Mouse (Mus musculus) C2C12 (cell line): ENCODE data around the gene Cyp20a1. TPM values are rescaled to one million over a fixed set of nuclear protein-coding genes. Genes with fewer than 3 reads are reported as not detected.

Source experiments
- H3K27me3 ChIP-seq: one replicate; pipeline ENCODE4 v1.6.1; 2011; ENCODE audit not compliant: control insufficient read depth, insufficient read depth, insufficient read length
- H3K36me3 ChIP-seq: one replicate; pipeline ENCODE4 v1.6.1; 2011; ENCODE audit not compliant: control insufficient read depth, insufficient read depth
- H3K4me3 ChIP-seq: one replicate; pipeline ENCODE4 v1.5.1; 2011; ENCODE audit warnings: mild to moderate bottlenecking, control low read depth; ENCODE audit not compliant: poor library complexity, insufficient read depth, severe bottlenecking
- H3K79me2 ChIP-seq: one replicate; pipeline ENCODE4 v1.6.1; 2011; ENCODE audit not compliant: control insufficient read depth, insufficient read depth
- H3K79me3 ChIP-seq: one replicate; pipeline ENCODE4 v1.6.1; 2011; ENCODE audit warnings: low read depth, control low read depth
- H3ac ChIP-seq: one replicate; pipeline ENCODE3; 2011; ENCODE audit warnings: low read depth; ENCODE audit not compliant: control insufficient read depth, insufficient read length
- CEBPB ChIP-seq: IDR thresholded peaks from one replicate; pipeline ENCODE4 v1.6.1; 2011; ENCODE audit warnings: low read depth, mild to moderate bottlenecking, control low read depth, moderate library complexity
- CTCF ChIP-seq: IDR thresholded peaks from one replicate; pipeline ENCODE4 v1.5.1; 2011; ENCODE audit not compliant: control insufficient read depth, insufficient read depth, insufficient read length
- FOSL1 ChIP-seq: IDR thresholded peaks from one replicate; pipeline ENCODE4 v1.8.0; 2011; ENCODE audit warnings: mild to moderate bottlenecking, low read length; ENCODE audit not compliant: poor library complexity, insufficient read depth, severe bottlenecking
- MAX ChIP-seq: IDR thresholded peaks from one replicate; pipeline ENCODE4 v1.6.1; 2011; ENCODE audit warnings: mild to moderate bottlenecking, control low read depth
- MYOD1 ChIP-seq: IDR thresholded peaks from one replicate; pipeline ENCODE4 v1.6.1; 2011; ENCODE audit warnings: low read depth; ENCODE audit not compliant: control insufficient read depth, insufficient read length
- MYOG ChIP-seq: IDR thresholded peaks from one replicate; pipeline ENCODE4 v1.6.1; 2011; ENCODE audit not compliant: control insufficient read depth, insufficient read length; ENCODE audit errors: extremely low read depth
- USF1 ChIP-seq: IDR thresholded peaks from one replicate; pipeline ENCODE4 v1.6.1; 2011; ENCODE audit warnings: low read depth, mild to moderate bottlenecking, control low read depth, moderate library complexity
- polyA plus RNA-seq: library from polyadenylated mRNA; unstranded; fragments of >200 nt; fragmentation: generic; extraction: Trizol; gene quantifications from one replicate; pipeline ENCODE4 v1.2.1, GENCODE M21; 2012; ENCODE audit warnings: missing spikeins

The Cyp20a1 gene
- polyA plus RNA-seq, 1 experiment, result 20.0 TPM

GRCm38 (mm10) chr1:60352786-60353185 lies 9.7 kb downstream of the Cyp20a1 start:
- Histone ChIP-seq H3K79me3 (peaks cover 16% of the 10 kb centered on the region), H3K4me3 (no peak overlapping the region), H3ac (no peak overlapping the region), H3K36me3 (peaks cover 15% of the 10 kb centered on the region), H3K79me2 (peaks cover 35% of the 10 kb centered on the region), H3K27me3 (no peaks in the 10 kb centered on the region)
- TF ChIP-seq FOSL1 (no peak), CTCF (no peak), USF1 (no peak), MYOG (no peak)

GRCm38 (mm10) chr1:60361626-60362025 lies 18.5 kb downstream of the Cyp20a1 start:
- TF ChIP-seq CTCF, result no peak
- TF ChIP-seq MAX, result no peak
- TF ChIP-seq FOSL1, result no peak
- no peak for TF ChIP-seq CEBPB
- TF ChIP-seq MYOD1, result no peak
- TF ChIP-seq MYOG, result no peak
- no peak for TF ChIP-seq USF1
- Histone ChIP-seq H3K4me3 (no peak overlapping the region), H3K79me2 (no peaks in the 10 kb centered on the region), H3K79me3 (no peaks in the 10 kb centered on the region), H3ac (no peak overlapping the region), H3K27me3 (no peaks in the 10 kb centered on the region), H3K36me3 (peaks cover 33% of the 10 kb centered on the region)

DNA sequence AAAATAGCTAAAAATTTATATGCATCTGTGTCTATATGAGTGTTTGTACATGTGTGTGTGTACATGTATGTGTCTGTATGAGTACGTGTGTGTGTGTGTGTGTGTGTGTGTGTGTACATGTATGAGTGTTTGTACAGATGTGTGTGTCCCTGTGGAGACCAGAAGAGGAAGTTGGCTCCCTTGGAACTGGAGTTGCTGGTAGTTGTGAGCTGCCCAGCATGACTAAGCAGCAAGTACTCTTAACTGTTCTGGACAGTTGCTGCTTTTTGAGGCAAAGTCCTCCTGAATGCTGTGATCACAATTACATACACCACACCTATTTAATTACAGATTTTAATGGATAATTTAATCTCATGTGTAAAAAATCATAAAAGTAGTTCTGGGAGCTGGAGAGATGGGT lies 33.4 kb downstream of the Cyp20a1 start:
- H3ac ChIP-seq, result no peak overlapping the region
- peaks cover 59% of the 10 kb centered on the region for H3K36me3 ChIP-seq
- no peak overlapping the region for H3K4me3 ChIP-seq
- H3K27me3 ChIP-seq, result no peaks in the 10 kb centered on the region
- no peak for TF ChIP-seq FOSL1
- no peak for TF ChIP-seq USF1
- TF ChIP-seq MYOD1, result no peak
- no peak for TF ChIP-seq MYOG
- TF ChIP-seq MAX, result no peak
- no peak for TF ChIP-seq CTCF
- TF ChIP-seq CEBPB, result no peak
- no peaks in the 10 kb centered on the region for H3K79me3 ChIP-seq
- H3K79me2 ChIP-seq, result no peaks in the 10 kb centered on the region

GRCm38 (mm10) chr1:60381910-60382309 lies 38.8 kb downstream of the Cyp20a1 start:
- Histone ChIP-seq H3K36me3 (peaks cover 57% of the 10 kb centered on the region), H3ac (no peak overlapping the region), H3K27me3 (no peaks in the 10 kb centered on the region), H3K4me3 (no peak overlapping the region), H3K79me2 (no peaks in the 10 kb centered on the region), H3K79me3 (no peaks in the 10 kb centered on the region)
- TF ChIP-seq CEBPB, result no peak
- no peak for TF ChIP-seq FOSL1
- no peak for TF ChIP-seq MAX
- no peak for TF ChIP-seq USF1

DNA sequence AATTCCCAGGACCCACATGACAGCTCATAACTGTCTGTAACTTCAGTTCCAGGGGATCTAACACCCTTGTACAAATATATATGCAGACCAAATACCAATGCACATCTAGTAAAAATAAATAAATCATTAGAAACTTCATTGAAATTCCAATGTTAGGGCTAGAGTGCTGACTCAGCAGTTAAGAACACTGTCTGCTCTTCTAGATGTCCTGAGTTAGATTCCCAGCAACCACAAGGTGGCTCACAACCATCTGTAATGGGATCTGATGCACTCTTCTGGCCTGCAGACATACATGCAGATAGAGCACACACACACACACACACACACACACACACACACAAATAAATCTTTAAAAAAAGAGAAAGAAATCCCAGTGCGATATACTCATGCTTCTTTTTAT lies 61.7 kb downstream of the Cyp20a1 start:
- no peaks in the 10 kb centered on the region for H3K36me3 ChIP-seq
- no peaks in the 10 kb centered on the region for H3K79me2 ChIP-seq
- no peak overlapping the region for H3ac ChIP-seq
- no peaks in the 10 kb centered on the region for H3K27me3 ChIP-seq
- H3K79me3 ChIP-seq, result no peaks in the 10 kb centered on the region
- TF ChIP-seq FOSL1 (no peak), CEBPB (no peak), MAX (no peak), CTCF (no peak), MYOG (no peak)
- no peak overlapping the region for H3K4me3 ChIP-seq

DNA sequence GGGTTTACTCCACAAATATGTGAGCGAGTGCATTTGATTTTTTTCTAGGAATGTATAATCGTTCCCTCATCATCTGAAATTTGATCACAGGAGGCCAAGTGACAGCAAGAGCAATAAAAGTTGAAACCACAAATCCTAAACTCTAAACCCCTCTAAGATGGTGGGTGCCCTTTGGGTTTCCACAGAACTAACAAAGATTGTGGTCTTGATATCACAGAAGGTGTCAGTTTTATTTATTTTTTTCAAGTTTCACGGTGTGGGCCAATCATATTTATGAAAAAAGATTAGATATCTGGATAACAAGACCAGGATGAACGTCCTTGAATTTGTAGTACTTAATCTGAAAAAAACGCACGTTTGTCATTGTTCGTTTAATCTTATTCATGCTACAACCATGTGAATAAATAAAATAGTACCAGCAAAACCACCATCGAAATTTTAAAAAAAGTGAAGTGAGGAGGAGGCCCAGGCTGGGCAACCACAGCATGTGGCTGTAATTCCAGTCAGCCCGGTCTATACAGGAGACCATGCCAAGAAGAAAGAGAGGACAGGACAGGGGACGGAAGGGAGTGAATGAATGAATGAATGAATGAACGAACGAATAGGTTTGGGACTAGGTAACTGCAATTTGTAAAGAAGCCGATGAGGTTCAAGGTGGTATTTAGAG lies 65.5 kb downstream of the Cyp20a1 start:
- peaks cover 34% of the 10 kb centered on the region for H3K79me2 ChIP-seq
- TF ChIP-seq USF1, result no peak
- no peak for TF ChIP-seq MYOD1
- no peak for TF ChIP-seq MYOG
- no peak for TF ChIP-seq CTCF
- TF ChIP-seq MAX, result no peak
- no peak for TF ChIP-seq CEBPB
- no peak for TF ChIP-seq FOSL1
- no peaks in the 10 kb centered on the region for H3K36me3 ChIP-seq
- peak overlapping the region; percentile 69 for H3ac ChIP-seq
- peaks cover 18% of the 10 kb centered on the region for H3K79me3 ChIP-seq
- H3K4me3 ChIP-seq, result peak overlapping the region; percentile 75
- H3K27me3 ChIP-seq, result no peaks in the 10 kb centered on the region
